Mouse (Mus musculus) heart, postnatal 10 days (tissue): ENCODE measurements around the gene Olfr584. TPM values are rescaled to one million over a fixed set of nuclear protein-coding genes. Genes with fewer than 3 reads are reported as not detected.

Source experiments
- DNase-seq, 2 experiments: peaks; one replicate each; pipeline ENCODE4 v3.0.0; 2021
- intact Hi-C: fragments of 180-260 bp; cut with DNase I; formaldehyde crosslinking; loops from one replicate; pipeline ENCODE4 v1.15.1; 2025
- total RNA-seq, 2 experiments: library from RNA; stranded (reverse); gene quantifications; 2 replicates each; pipeline ENCODE4 v1.2.3; 2021

Gene Olfr584
- not detected for total RNA-seq

GRCm38 (mm10) chr7:103081585-103081984 lies at the start of gene Olfr584:
TSS of gene Olfr584 (plus strand) at chr7:103081885.
- intact Hi-C loops = no loop called here
- DNase-seq = no peak

GRCm38 (mm10) chr7:103037724-103038123 lies 44.0 kb upstream of the Olfr584 start, which contains the start of gene Olfr582:
TSS of gene Olfr582 (plus strand) at chr7:103038024.
- intact Hi-C loops = no loop called here
- no peak for DNase-seq

GRCm38 (mm10) chr7:103051000-103051399 lies 30.7 kb upstream of the Olfr584 start, which contains the start of gene Olfr583:
TSS of gene Olfr583 (plus strand) at chr7:103051300.
- intact Hi-C loops = no loop called here
- no peak for DNase-seq

DNA sequence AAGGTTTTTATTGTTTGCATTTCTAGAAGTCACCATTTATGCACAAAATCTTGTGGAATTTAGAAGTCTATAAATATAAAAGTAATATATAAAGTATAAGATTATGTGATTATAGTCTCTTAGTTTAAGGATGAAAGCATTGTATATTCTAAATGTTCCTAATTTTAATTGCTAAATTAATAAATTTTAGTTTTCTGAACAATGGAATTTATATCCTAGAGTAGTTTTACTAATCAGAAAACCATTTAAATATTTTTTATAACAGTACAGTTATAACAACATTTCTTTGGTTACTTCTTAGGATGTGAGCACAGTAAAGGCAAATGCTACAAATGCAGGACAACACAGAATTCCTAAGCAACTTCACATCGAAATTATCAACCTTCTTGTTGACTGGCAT lies 15.7 kb downstream of the Olfr584 start, which contains the start of gene Olfr585:
Gene Olfr585 (plus strand): TSS at position 301 of the 400 bp plus-strand sequence.
- DNase-seq = no peak
- intact Hi-C loops = no loop called here

DNA sequence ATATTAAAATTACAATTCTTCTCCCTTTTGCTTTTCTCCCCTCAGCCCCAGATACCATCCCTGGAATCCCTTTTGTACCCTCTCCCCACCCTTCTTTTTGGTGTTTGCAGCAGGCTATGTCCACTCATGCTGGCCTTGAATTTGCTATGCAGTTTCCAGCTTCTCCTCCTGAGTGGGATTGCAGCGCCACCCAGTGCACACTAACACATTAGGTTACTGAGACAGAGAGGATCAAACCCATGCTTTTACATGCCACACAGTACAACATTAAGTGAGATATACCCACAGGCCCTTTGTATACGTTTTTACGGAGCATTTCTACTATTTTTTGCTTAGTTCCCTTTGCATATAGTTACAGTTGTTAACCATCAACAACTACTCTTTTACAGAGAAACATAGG lies 37.7 kb downstream of the Olfr584 start:
- intact Hi-C loops = loop anchor here (5.0 kb wide), 1 partner anchor 607 kb away; no protein-coding TSS in a partner anchor
- DNase-seq = no peak

GRCm38 (mm10) chr7:103125538-103125937 lies 43.9 kb downstream of the Olfr584 start, which contains the start of gene Olfr586:
TSS of gene Olfr586 (minus strand) at chr7:103125638.
- intact Hi-C loops = no loop called here
- DNase-seq = no peak

Other genes with a start within 250 kb of the Olfr584 start
- not detected for gene Olfr566, start 223.1 kb upstream of the Olfr584 start, total RNA-seq
- gene Olfr568, start 204.8 kb upstream of the Olfr584 start, total RNA-seq = not detected
- gene Olfr569, start 191.0 kb upstream of the Olfr584 start, total RNA-seq = not detected
- gene Olfr570, start 187.3 kb upstream of the Olfr584 start, total RNA-seq = not detected
- gene Olfr571, start 164.3 kb upstream of the Olfr584 start, total RNA-seq = not detected
- gene Olfr572, start 157.5 kb upstream of the Olfr584 start, total RNA-seq = not detected
- gene Olfr573-ps1, start 139.3 kb upstream of the Olfr584 start, total RNA-seq = not detected
- gene Olfr574, start 133.4 kb upstream of the Olfr584 start, total RNA-seq = not detected
- gene Olfr575, start 123.1 kb upstream of the Olfr584 start, total RNA-seq = not detected
- not detected for gene Olfr576, start 119.2 kb upstream of the Olfr584 start, total RNA-seq
- not detected for gene Olfr577, start 105.9 kb upstream of the Olfr584 start, total RNA-seq
- not detected for gene Olfr578, start 92.6 kb upstream of the Olfr584 start, total RNA-seq
- not detected for gene Olfr582, start 43.9 kb upstream of the Olfr584 start, total RNA-seq
- not detected for gene Olfr583, start 30.6 kb upstream of the Olfr584 start, total RNA-seq
- gene Olfr585, start 15.8 kb downstream of the Olfr584 start, total RNA-seq = not detected
- not detected for gene Olfr586, start 43.8 kb downstream of the Olfr584 start, total RNA-seq
- gene Olfr588-ps1, start 59.0 kb downstream of the Olfr584 start, total RNA-seq = not detected
- gene Olfr589, start 74.5 kb downstream of the Olfr584 start, total RNA-seq = not detected
- not detected for gene Olfr591, start 96.5 kb downstream of the Olfr584 start, total RNA-seq
- not detected for gene Olfr592, start 102.9 kb downstream of the Olfr584 start, total RNA-seq
- not detected for gene Olfr593, start 130.0 kb downstream of the Olfr584 start, total RNA-seq
- gene Olfr594, start 135.1 kb downstream of the Olfr584 start, total RNA-seq = not detected
- not detected for gene Usp17ld, start 170.6 kb downstream of the Olfr584 start, total RNA-seq
- gene Olfr596, start 223.8 kb downstream of the Olfr584 start, total RNA-seq = not detected
- not detected for gene Olfr597, start 234.4 kb downstream of the Olfr584 start, total RNA-seq
- not detected for gene Olfr598, start 241.7 kb downstream of the Olfr584 start, total RNA-seq